Mouse (Mus musculus): ENCODE data around the gene Nprl3.

DNA sequence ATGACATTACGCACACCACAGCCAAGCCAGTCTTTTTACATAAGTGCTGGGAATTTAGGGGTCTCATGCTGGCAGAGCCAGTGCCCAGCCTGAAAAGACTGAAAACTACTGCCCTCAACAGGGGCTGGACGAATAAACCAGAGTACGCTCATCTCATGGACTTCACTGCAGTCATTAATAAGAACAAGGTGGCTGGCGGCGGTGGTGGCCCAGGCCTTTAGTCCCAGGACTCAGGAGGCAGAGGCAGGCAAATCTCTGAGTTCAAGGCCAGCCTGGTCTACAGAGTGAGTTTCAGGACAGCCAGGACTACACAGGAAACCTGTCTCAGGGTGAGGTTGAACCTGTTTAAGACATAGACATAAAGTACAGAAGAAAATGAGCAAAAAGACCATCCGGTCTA is 1.3 kb downstream of the Nprl3 start:
- no peak for TF ChIP-seq CTCF (IDR thresholded peaks at IDR 0.05; ENCODE audit: borderline replicate concordance, control insufficient read depth, extremely low read depth, insufficient read depth, low read length, poor library complexity)
- TF ChIP-seq POLR2A (IDR thresholded peaks at IDR 0.05; ENCODE audit: control insufficient read depth, extremely low read depth, insufficient read depth, low read length, poor library complexity) = no peak

Measured in thymus, adult 2 months (tissue).